Mouse (Mus musculus): ENCODE results near the gene Olfr519. TPM values are rescaled to one million over a fixed set of nuclear protein-coding genes. Genes with fewer than 3 reads are reported as not detected.

Gene Olfr519
- polyA plus RNA-seq, 1 experiment from 2014 or later, result not detected

Other genes starting within 250 kb of the Olfr519 start
- not detected in 2 replicates for gene Olfr509, start 242.5 kb downstream of the Olfr519 start, polyA plus RNA-seq (2014; fragmentation: Nextera tagmentation; extraction: Ambion mirVana)
- gene Olfr510, start 228.0 kb downstream of the Olfr519 start, polyA plus RNA-seq (2014; fragmentation: Nextera tagmentation; extraction: Ambion mirVana), result not detected in 2 replicates
- gene Olfr512, start 181.1 kb downstream of the Olfr519 start, polyA plus RNA-seq (2014; fragmentation: Nextera tagmentation; extraction: Ambion mirVana), result not detected in 2 replicates
- not detected in 2 replicates for gene Olfr513, start 143.4 kb downstream of the Olfr519 start, polyA plus RNA-seq (2014; fragmentation: Nextera tagmentation; extraction: Ambion mirVana)
- not detected in 2 replicates for gene Olfr514, start 68.4 kb downstream of the Olfr519 start, polyA plus RNA-seq (2014; fragmentation: Nextera tagmentation; extraction: Ambion mirVana)
- gene Olfr516, start 43.9 kb downstream of the Olfr519 start, polyA plus RNA-seq (2014; fragmentation: Nextera tagmentation; extraction: Ambion mirVana), result not detected in 2 replicates
- gene Olfr517, start 22.0 kb downstream of the Olfr519 start, polyA plus RNA-seq (2014; fragmentation: Nextera tagmentation; extraction: Ambion mirVana), result not detected in 2 replicates
- not detected in 2 replicates for gene Olfr518, start 9.4 kb downstream of the Olfr519 start, polyA plus RNA-seq (2014; fragmentation: Nextera tagmentation; extraction: Ambion mirVana)
- gene Nlrp10, start 35.8 kb upstream of the Olfr519 start, polyA plus RNA-seq (2014; fragmentation: Nextera tagmentation; extraction: Ambion mirVana), result 0.07 and 0.13 TPM in 2 replicates
- gene Eif3f, start 40.0 kb upstream of the Olfr519 start, polyA plus RNA-seq (2014; fragmentation: Nextera tagmentation; extraction: Ambion mirVana), result 72.6 and 81.4 TPM in 2 replicates
- gene Tub, start 55.9 kb upstream of the Olfr519 start, polyA plus RNA-seq (2014; fragmentation: Nextera tagmentation; extraction: Ambion mirVana), result 3.9 and 4.5 TPM in 2 replicates
- gene Ric3, start 188.9 kb upstream of the Olfr519 start, polyA plus RNA-seq (2014; fragmentation: Nextera tagmentation; extraction: Ambion mirVana), result 6.0 and 7.4 TPM in 2 replicates

Data from embryonic facial prominence, embryonic 11.5 days (tissue).